Mouse (Mus musculus) embryonic facial prominence, embryonic 12.5 days (tissue): ENCODE measurements around the gene Fam129c. TPM values are rescaled to one million over a fixed set of nuclear protein-coding genes. Genes with fewer than 3 reads are reported as not detected.

Source experiments
- ATAC-seq: fragments of 200-750 bp; cut with Nextera tagmentation; 2 replicates; pipeline ENCODE4 v1.8.0; 2017; ENCODE audit not compliant: insufficient number of reproducible peaks, insufficient read depth, low FRiP score, low TSS enrichment
- H3K27ac ChIP-seq: fragments of 300-500 bp; sonication (generic); 2 replicates; pipeline ENCODE4 v1.5.1; 2016; ENCODE audit warnings: mild to moderate bottlenecking
- H3K27me3 ChIP-seq: fragments of 300-500 bp; sonication (generic); 2 replicates; pipeline ENCODE4 v1.6.1; 2016; ENCODE audit warnings: mild to moderate bottlenecking, moderate library complexity
- H3K36me3 ChIP-seq: fragments of 300-500 bp; sonication (generic); 2 replicates; pipeline ENCODE4 v1.6.1; 2016; ENCODE audit warnings: mild to moderate bottlenecking
- H3K4me1 ChIP-seq: fragments of 300-500 bp; sonication (generic); 2 replicates; pipeline ENCODE4 v1.6.1; 2016
- H3K4me2 ChIP-seq: fragments of 300-500 bp; sonication (generic); replicated peaks from 2 replicates; pipeline ENCODE4 v1.6.1; 2016; ENCODE audit warnings: mild to moderate bottlenecking, moderate library complexity
- H3K4me3 ChIP-seq: fragments of 300-500 bp; sonication (generic); 2 replicates; pipeline ENCODE4 v1.5.1; 2016; ENCODE audit warnings: mild to moderate bottlenecking
- H3K9ac ChIP-seq: fragments of 300-500 bp; sonication (generic); 2 replicates; pipeline ENCODE4 v1.6.1; 2016; ENCODE audit warnings: mild to moderate bottlenecking, moderate library complexity
- H3K9me3 ChIP-seq: fragments of 300-500 bp; sonication (generic); 2 replicates; pipeline ENCODE4 v1.6.1; 2016; ENCODE audit warnings: mild to moderate bottlenecking, moderate library complexity
- WGBS: fragments of 180-500 bp; shearing (Covaris S2); methylation state at CpG from one replicate; pipeline ENCODE4 v1.1.7; 2016; 5-methylcytosine and 5-hydroxymethylcytosine counted together
- polyA plus RNA-seq: library from polyadenylated mRNA; unstranded; fragments of >200 nt; fragmentation: Nextera tagmentation; extraction: Ambion mirVana; gene quantifications from 2 replicates; pipeline ENCODE4 v1.2.1, GENCODE M21; 2016

The Fam129c gene
- polyA plus RNA-seq, 1 experiment from 2014 or later: 4.5 TPM

- 0 out of 2 replicates have a peak overlapping the region, but pooled peaks have one; percentile 1 for H3K4me3 ChIP-seq
- peaks cover 11% of the 10 kb centered on the region for H3K27me3 ChIP-seq
- 9% methylated on average over 27 of the region's 27 CpGs for WGBS
- peaks cover 29% of the 10 kb centered on the region for H3K4me1 ChIP-seq
- no peaks in the 10 kb centered on the region for H3K9me3 ChIP-seq
- H3K9ac ChIP-seq: peak overlapping the region; percentile 38; the same call in 1 of the 2 replicates
- ATAC-seq: no peak
- no peak overlapping the region for H3K27ac ChIP-seq
- 0 out of 2 replicates have a peak, but pooled peaks cover 5% of the 10 kb centered on the region for H3K36me3 ChIP-seq
- peak overlapping the region; percentile 19; the same call in 1 of the 2 replicates for H3K4me2 ChIP-seq
These were observed 1.6 kb upstream of the Fam129c start for GRCm38 (mm10) chr8:71595862-71596261.

- Histone ChIP-seq H3K27me3 (peaks cover 14% of the 10 kb centered on the region), H3K4me3 (no peak overlapping the region), H3K4me1 (peaks cover 24% of the 10 kb centered on the region), H3K9me3 (no peaks in the 10 kb centered on the region), H3K36me3 (0 out of 2 replicates have a peak, but pooled peaks cover 5% of the 10 kb centered on the region), H3K4me2 (0 out of 2 replicates have a peak overlapping the region, but pooled peaks have one; percentile 19), H3K9ac (no peak overlapping the region), H3K27ac (no peak overlapping the region)
- ATAC-seq: no peak
- 55% methylated on average over 6 of the region's 6 CpGs for WGBS
These were observed 1.1 kb upstream of the Fam129c start for GRCm38 (mm10) chr8:71596384-71596783.

GRCm38 (mm10) chr8:71596798-71597197 lies 650 bp upstream of the Fam129c start:
- H3K4me3 ChIP-seq: no peak overlapping the region
- WGBS: 85% methylated on average over 4 of the region's 4 CpGs
- H3K9ac ChIP-seq: no peak overlapping the region
- no peak for ATAC-seq
- no peak overlapping the region for H3K4me2 ChIP-seq
- H3K27ac ChIP-seq: no peak overlapping the region
- H3K27me3 ChIP-seq: peaks cover 18% of the 10 kb centered on the region
- H3K9me3 ChIP-seq: no peaks in the 10 kb centered on the region
- peaks cover 25% of the 10 kb centered on the region for H3K4me1 ChIP-seq
- 0 out of 2 replicates have a peak, but pooled peaks cover 5% of the 10 kb centered on the region for H3K36me3 ChIP-seq

GRCm38 (mm10) chr8:71598375-71598774 lies 927 bp downstream of the Fam129c start:
- H3K36me3 ChIP-seq: 0 out of 2 replicates have a peak, but pooled peaks cover 5% of the 10 kb centered on the region
- H3K27ac ChIP-seq: no peak overlapping the region
- ATAC-seq: no peak
- peaks cover 29% of the 10 kb centered on the region for H3K4me1 ChIP-seq
- peaks cover 30% of the 10 kb centered on the region for H3K27me3 ChIP-seq
- H3K4me2 ChIP-seq: no peak overlapping the region
- no peaks in the 10 kb centered on the region for H3K9me3 ChIP-seq
- no peak overlapping the region for H3K9ac ChIP-seq
- H3K4me3 ChIP-seq: no peak overlapping the region

GRCm38 (mm10) chr8:71598841-71599240 lies 1.4 kb downstream of the Fam129c start:
- Histone ChIP-seq H3K9me3 (no peaks in the 10 kb centered on the region), H3K9ac (no peak overlapping the region), H3K4me1 (peaks cover 27% of the 10 kb centered on the region), H3K36me3 (0 out of 2 replicates have a peak, but pooled peaks cover 5% of the 10 kb centered on the region), H3K4me2 (no peak overlapping the region), H3K27me3 (peaks cover 30% of the 10 kb centered on the region), H3K4me3 (no peak overlapping the region), H3K27ac (no peak overlapping the region)
- 91% methylated on average over 5 of the region's 5 CpGs for WGBS
- ATAC-seq: no peak

GRCm38 (mm10) chr8:71601939-71602665 lies 4.7 kb downstream of the Fam129c start:
- H3K27me3 ChIP-seq: peaks cover 30% of the 10 kb centered on the region
- H3K9ac ChIP-seq: peak overlapping the region; percentile 51
- H3K36me3 ChIP-seq: 0 out of 2 replicates have a peak, but pooled peaks cover 5% of the 10 kb centered on the region
- ATAC-seq: 0 out of 2 replicates have a peak, but pooled peaks have one; percentile 8
- peak overlapping the region; percentile 73 for H3K4me2 ChIP-seq
- 0 out of 2 replicates have a peak overlapping the region, but pooled peaks have one; percentile 41 for H3K27ac ChIP-seq
- 4% methylated on average over 65 of the region's 65 CpGs for WGBS
- peak overlapping the region; percentile 41 for H3K4me3 ChIP-seq
- no peaks in the 10 kb centered on the region for H3K9me3 ChIP-seq
- H3K4me1 ChIP-seq: peaks cover 19% of the 10 kb centered on the region

GRCm38 (mm10) chr8:71602666-71603334 lies 5.4 kb downstream of the Fam129c start:
- Histone ChIP-seq H3K4me3 (peak overlapping the region; percentile 41), H3K27ac (0 out of 2 replicates have a peak overlapping the region, but pooled peaks have one; percentile 41), H3K4me2 (peak overlapping the region; percentile 73), H3K9me3 (no peaks in the 10 kb centered on the region), H3K27me3 (peaks cover 30% of the 10 kb centered on the region), H3K4me1 (peaks cover 19% of the 10 kb centered on the region), H3K36me3 (0 out of 2 replicates have a peak, but pooled peaks cover 5% of the 10 kb centered on the region), H3K9ac (peak overlapping the region; percentile 51)
- WGBS: under 1% methylated on average over 32 of the region's 32 CpGs
- ATAC-seq: peak; percentile 78

- no peak for ATAC-seq
- WGBS: 57% methylated on average over 7 of the region's 7 CpGs
- H3K27me3 ChIP-seq: peaks cover 30% of the 10 kb centered on the region
- no peak overlapping the region for H3K4me3 ChIP-seq
- H3K4me2 ChIP-seq: no peak overlapping the region
- H3K4me1 ChIP-seq: peaks cover 19% of the 10 kb centered on the region
- 0 out of 2 replicates have a peak, but pooled peaks cover 5% of the 10 kb centered on the region for H3K36me3 ChIP-seq
- 0 out of 2 replicates have a peak overlapping the region, but pooled peaks have one; percentile 7 for H3K9ac ChIP-seq
- no peaks in the 10 kb centered on the region for H3K9me3 ChIP-seq
- no peak overlapping the region for H3K27ac ChIP-seq
These were observed 6.6 kb downstream of the Fam129c start for GRCm38 (mm10) chr8:71604021-71604420.

GRCm38 (mm10) chr8:71610822-71611651 lies 13.6 kb downstream of the Fam129c start, which contains the start of gene Colgalt1:
Gene Colgalt1, plus strand, starts transcription at chr8:71610998.
- Histone ChIP-seq H3K27ac (peak within 1 kb of the TSS; percentile 71), H3K9ac (peak within 1 kb of the TSS; percentile 81), H3K4me3 (peak within 1 kb of the TSS; percentile 62), H3K27me3 (no peaks in the 10 kb centered on the region), H3K4me1 (peaks cover 11% of the 10 kb centered on the region), H3K4me2 (peak within 1 kb of the TSS; percentile 77), H3K9me3 (no peaks in the 10 kb centered on the region), H3K36me3 (peaks cover 32% of the 10 kb centered on the region)
- WGBS: under 1% methylated on average over 82 of the region's 82 CpGs
- ATAC-seq: peak; percentile 98

GRCm38 (mm10) chr8:71612141-71612540 lies 14.7 kb downstream of the Fam129c start:
- H3K27me3 ChIP-seq: no peaks in the 10 kb centered on the region
- 46% methylated on average over 5 of the region's 5 CpGs for WGBS
- ATAC-seq: no peak
- H3K9ac ChIP-seq: peak overlapping the region; percentile 81
- no peaks in the 10 kb centered on the region for H3K9me3 ChIP-seq
- H3K4me1 ChIP-seq: peaks cover 11% of the 10 kb centered on the region
- H3K36me3 ChIP-seq: peaks cover 41% of the 10 kb centered on the region
- H3K4me3 ChIP-seq: peak overlapping the region; percentile 62
- no peak overlapping the region for H3K27ac ChIP-seq
- H3K4me2 ChIP-seq: peak overlapping the region; percentile 77

- no peak overlapping the region for H3K9ac ChIP-seq
- no peak overlapping the region for H3K4me3 ChIP-seq
- H3K27ac ChIP-seq: no peak overlapping the region
- H3K9me3 ChIP-seq: no peaks in the 10 kb centered on the region
- WGBS: 32% methylated on average over 4 of the region's 4 CpGs
- peaks cover 11% of the 10 kb centered on the region for H3K4me1 ChIP-seq
- peaks cover 53% of the 10 kb centered on the region for H3K36me3 ChIP-seq
- no peak for ATAC-seq
- H3K27me3 ChIP-seq: no peaks in the 10 kb centered on the region
- H3K4me2 ChIP-seq: no peak overlapping the region
These were observed 16.0 kb downstream of the Fam129c start for GRCm38 (mm10) chr8:71613418-71613817.
